Mouse (Mus musculus): ENCODE measurements around the gene Pon2. TPM values are rescaled to one million over a fixed set of nuclear protein-coding genes. Genes with fewer than 3 reads are reported as not detected.
"Not testable (repeated sequence)": the region's sequence is repeated elsewhere in the genome, so short reads cannot be mapped to it uniquely, and the experiment has no call there.

Gene Pon2
- polyA plus RNA-seq (2012; rRNA removed) (20.5 and 21.1 TPM in 2 replicates), polyA plus RNA-seq (2014; fragmentation: Nextera tagmentation; extraction: Ambion mirVana) (27.0 and 28.4 TPM in 2 replicates)

GRCm38 (mm10) chr6:5298092-5298554 lies at the start of gene Pon2:
Gene Pon2 (minus strand): TSS chr6:5298455.
- 1% methylated on average over 35 of the region's 47 CpGs for WGBS
- no peaks in the 10 kb centered on the region for H3K4me1 ChIP-seq (ENCODE audit: control insufficient read depth, insufficient read depth, low read length)
- H3K4me2 ChIP-seq (replicated peaks; ENCODE audit: low read depth, low read length, severe bottlenecking): peak within 1 kb of the TSS; percentile 58
- no peaks in the 10 kb centered on the region for H3K9me3 ChIP-seq (ENCODE audit: control insufficient read depth, low read length)
- TF ChIP-seq POLR2A (IDR thresholded peaks at IDR 0.05; ENCODE audit: borderline replicate concordance, extremely low read depth, insufficient read depth, insufficient read length): 0 out of 2 replicates have a peak, but pooled peaks have one; percentile 40
- ATAC-seq (ENCODE audit: low FRiP score, low read depth): peak; percentile 94
- peak; percentile 81 for DNase-seq (ENCODE audit: low spot score)
- H3K4me3 ChIP-seq (replicated peaks; ENCODE audit: low read length): peak within 1 kb of the TSS; percentile 66
- peak within 1 kb of the TSS; percentile 72 for H3K27ac ChIP-seq (replicated peaks; ENCODE audit: low read depth, low read length)
- H3K36me3 ChIP-seq (ENCODE audit: control insufficient read depth, insufficient read depth, low read length): no peaks in the 10 kb centered on the region
- H3K27me3 ChIP-seq (ENCODE audit: control insufficient read depth, insufficient read depth, low read length): no peaks in the 10 kb centered on the region
- peak within 1 kb of the TSS; percentile 75 for H3K9ac ChIP-seq (ENCODE audit: low read depth, low read length, severe bottlenecking)

- no peaks in the 10 kb centered on the region for H3K9me3 ChIP-seq (ENCODE audit: control insufficient read depth, low read length)
- TF ChIP-seq POLR2A (IDR thresholded peaks at IDR 0.05; ENCODE audit: borderline replicate concordance, extremely low read depth, insufficient read depth, insufficient read length): no peak
- no peaks in the 10 kb centered on the region for H3K36me3 ChIP-seq (ENCODE audit: control insufficient read depth, insufficient read depth, low read length)
- no peak overlapping the region for H3K27ac ChIP-seq (replicated peaks; ENCODE audit: low read depth, low read length)
- no peak overlapping the region for H3K4me3 ChIP-seq (replicated peaks; ENCODE audit: low read length)
- no peak overlapping the region for H3K9ac ChIP-seq (ENCODE audit: low read depth, low read length, severe bottlenecking)
- ATAC-seq (ENCODE audit: low FRiP score, low read depth): no peak
- WGBS: 65% methylated on average over 6 of the region's 6 CpGs
- H3K27me3 ChIP-seq (ENCODE audit: control insufficient read depth, insufficient read depth, low read length): no peaks in the 10 kb centered on the region
- no peaks in the 10 kb centered on the region for H3K4me1 ChIP-seq (ENCODE audit: control insufficient read depth, insufficient read depth, low read length)
- DNase-seq (ENCODE audit: low spot score): no peak
- no peak overlapping the region for H3K4me2 ChIP-seq (replicated peaks; ENCODE audit: low read depth, low read length, severe bottlenecking)
Measured at GRCm38 (mm10) chr6:5344255-5344654, 46.0 kb upstream of the Pon2 start.

- not testable (repeated sequence) for H3K4me3 ChIP-seq (replicated peaks; ENCODE audit: low read length); ATAC-seq (ENCODE audit: low FRiP score, low read depth); H3K9ac ChIP-seq (ENCODE audit: low read depth, low read length, severe bottlenecking); H3K27me3 ChIP-seq (ENCODE audit: control insufficient read depth, insufficient read depth, low read length); H3K4me1 ChIP-seq (ENCODE audit: control insufficient read depth, insufficient read depth, low read length); H3K27ac ChIP-seq (replicated peaks; ENCODE audit: low read depth, low read length); DNase-seq (ENCODE audit: low spot score); H3K9me3 ChIP-seq (ENCODE audit: control insufficient read depth, low read length); H3K4me2 ChIP-seq (replicated peaks; ENCODE audit: low read depth, low read length, severe bottlenecking); H3K36me3 ChIP-seq (ENCODE audit: control insufficient read depth, insufficient read depth, low read length)
- WGBS: 100% methylated on average over 1 of the region's 1 CpGs
Measured at GRCm38 (mm10) chr6:5339283-5339682, 41.0 kb upstream of the Pon2 start.

GRCm38 (mm10) chr6:5338781-5339180 lies 40.5 kb upstream of the Pon2 start:
- ATAC-seq (ENCODE audit: low FRiP score, low read depth); H3K9me3 ChIP-seq (ENCODE audit: control insufficient read depth, low read length); H3K27me3 ChIP-seq (ENCODE audit: control insufficient read depth, insufficient read depth, low read length); H3K4me2 ChIP-seq (replicated peaks; ENCODE audit: low read depth, low read length, severe bottlenecking); H3K27ac ChIP-seq (replicated peaks; ENCODE audit: low read depth, low read length); H3K9ac ChIP-seq (ENCODE audit: low read depth, low read length, severe bottlenecking); H3K4me1 ChIP-seq (ENCODE audit: control insufficient read depth, insufficient read depth, low read length); H3K4me3 ChIP-seq (replicated peaks; ENCODE audit: low read length); H3K36me3 ChIP-seq (ENCODE audit: control insufficient read depth, insufficient read depth, low read length); DNase-seq (ENCODE audit: low spot score): not testable (repeated sequence)
- 87% methylated on average over 4 of the region's 4 CpGs for whole genome bisulfite sequencing

GRCm38 (mm10) chr6:5336016-5336415 lies 37.8 kb upstream of the Pon2 start:
- H3K9ac ChIP-seq (ENCODE audit: low read depth, low read length, severe bottlenecking); H3K4me3 ChIP-seq (replicated peaks; ENCODE audit: low read length); H3K4me2 ChIP-seq (replicated peaks; ENCODE audit: low read depth, low read length, severe bottlenecking); H3K27me3 ChIP-seq (ENCODE audit: control insufficient read depth, insufficient read depth, low read length); H3K4me1 ChIP-seq (ENCODE audit: control insufficient read depth, insufficient read depth, low read length); DNase-seq (ENCODE audit: low spot score); ATAC-seq (ENCODE audit: low FRiP score, low read depth); H3K36me3 ChIP-seq (ENCODE audit: control insufficient read depth, insufficient read depth, low read length); H3K9me3 ChIP-seq (ENCODE audit: control insufficient read depth, low read length); H3K27ac ChIP-seq (replicated peaks; ENCODE audit: low read depth, low read length): not testable (repeated sequence)

GRCm38 (mm10) chr6:5334021-5334420 lies 35.8 kb upstream of the Pon2 start:
- Histone ChIP-seq H3K9ac (ENCODE audit: low read depth, low read length, severe bottlenecking) (no peak overlapping the region), H3K27me3 (ENCODE audit: control insufficient read depth, insufficient read depth, low read length) (no peaks in the 10 kb centered on the region), H3K4me2 (replicated peaks; ENCODE audit: low read depth, low read length, severe bottlenecking) (no peak overlapping the region), H3K4me1 (ENCODE audit: control insufficient read depth, insufficient read depth, low read length) (no peaks in the 10 kb centered on the region), H3K4me3 (replicated peaks; ENCODE audit: low read length) (no peak overlapping the region), H3K36me3 (ENCODE audit: control insufficient read depth, insufficient read depth, low read length) (no peaks in the 10 kb centered on the region), H3K27ac (replicated peaks; ENCODE audit: low read depth, low read length) (no peak overlapping the region), H3K9me3 (ENCODE audit: control insufficient read depth, low read length) (no peaks in the 10 kb centered on the region)
- DNase-seq (ENCODE audit: low spot score) (no peak), ATAC-seq (ENCODE audit: low FRiP score, low read depth) (no peak)
- WGBS: 48% methylated on average over 5 of the region's 5 CpGs
- no peak for TF ChIP-seq POLR2A (IDR thresholded peaks at IDR 0.05; ENCODE audit: borderline replicate concordance, extremely low read depth, insufficient read depth, insufficient read length)
